Mouse (Mus musculus): ENCODE results near the gene Ddah1.

Gene Ddah1

DNA sequence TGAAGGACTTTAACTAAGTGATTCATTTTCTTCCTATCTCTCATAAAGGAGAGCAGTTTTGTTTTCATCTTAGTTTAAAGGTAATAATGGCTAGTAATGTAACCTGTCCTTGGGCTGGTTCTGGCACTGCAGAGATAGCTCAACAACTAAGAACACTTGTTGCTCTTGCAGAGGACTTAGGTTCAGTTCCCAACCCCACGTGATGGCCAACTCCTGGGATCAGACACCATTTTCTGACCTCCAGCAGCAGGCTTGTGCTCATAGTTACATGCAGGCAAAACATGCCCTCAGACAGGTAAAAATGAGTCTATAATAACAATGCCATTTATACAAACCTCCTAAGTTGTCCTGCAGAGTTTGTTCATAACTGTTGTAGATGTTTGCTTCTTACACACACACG, 5.9 kb downstream of the Ddah1 start:
- DNase-seq (ENCODE audit: low read depth, low spot score) = no peak

DNA sequence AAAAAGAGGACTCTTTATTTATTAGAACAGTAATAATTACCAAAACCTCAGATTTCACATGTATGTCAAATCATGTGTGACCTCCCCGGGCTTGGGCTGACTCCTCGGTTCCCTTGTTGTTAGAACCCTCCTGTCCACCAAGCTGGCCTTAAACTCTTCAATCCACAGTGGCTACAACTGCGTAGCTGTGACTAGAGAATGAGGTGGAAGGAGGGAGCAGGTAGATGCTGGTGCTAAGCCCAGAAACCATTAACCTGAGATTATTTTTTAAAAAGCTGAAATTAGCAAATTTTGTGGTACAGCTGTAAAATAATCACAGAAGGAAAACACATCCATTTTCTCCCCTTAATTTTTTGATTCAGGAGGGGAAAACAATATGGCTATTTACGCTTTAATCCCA, 10.0 kb downstream of the Ddah1 start:
- DNase-seq (ENCODE audit: low read depth, low spot score) = no peak

DNA sequence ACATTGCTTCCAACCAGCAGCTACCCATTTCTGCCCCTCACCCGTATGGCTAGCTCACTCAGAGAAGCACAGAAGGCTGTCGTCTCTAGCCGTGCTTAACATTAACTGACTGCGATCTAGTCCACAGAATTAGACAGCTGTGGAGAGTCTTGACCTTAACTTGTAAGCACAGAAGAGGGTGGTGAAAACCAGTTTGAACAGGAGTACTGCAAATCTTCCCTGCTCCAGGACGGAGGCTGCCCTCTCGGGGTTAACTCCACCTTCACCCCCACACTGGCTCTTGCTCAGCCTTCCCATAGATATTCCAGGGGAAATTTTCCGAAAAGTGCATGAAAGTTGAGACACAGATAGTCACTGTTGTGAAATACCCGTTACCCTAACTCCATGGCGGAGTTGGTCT, 14.9 kb downstream of the Ddah1 start:
- DNase-seq (ENCODE audit: low read depth, low spot score) = no peak

DNA sequence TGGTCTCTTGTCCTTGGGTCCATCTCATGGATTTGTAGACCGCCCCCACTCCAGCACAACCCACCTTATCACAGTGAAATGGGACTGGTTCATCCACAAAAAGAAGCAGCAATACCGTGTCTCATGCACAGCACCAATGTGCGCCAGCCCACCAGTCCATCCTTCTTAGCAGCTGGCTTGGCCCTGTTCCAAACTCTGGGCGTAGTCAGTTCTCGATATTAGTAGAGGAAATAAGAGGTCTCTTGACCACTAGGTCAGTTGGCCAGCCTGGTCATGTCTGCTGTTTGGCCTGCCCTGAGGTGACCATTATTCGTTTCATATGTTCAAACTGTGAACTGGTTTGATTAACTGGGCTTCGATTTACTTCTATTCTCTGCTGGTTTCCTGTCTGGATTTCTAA, 15.9 kb downstream of the Ddah1 start:
- no peak for DNase-seq (ENCODE audit: low read depth, low spot score)

DNA sequence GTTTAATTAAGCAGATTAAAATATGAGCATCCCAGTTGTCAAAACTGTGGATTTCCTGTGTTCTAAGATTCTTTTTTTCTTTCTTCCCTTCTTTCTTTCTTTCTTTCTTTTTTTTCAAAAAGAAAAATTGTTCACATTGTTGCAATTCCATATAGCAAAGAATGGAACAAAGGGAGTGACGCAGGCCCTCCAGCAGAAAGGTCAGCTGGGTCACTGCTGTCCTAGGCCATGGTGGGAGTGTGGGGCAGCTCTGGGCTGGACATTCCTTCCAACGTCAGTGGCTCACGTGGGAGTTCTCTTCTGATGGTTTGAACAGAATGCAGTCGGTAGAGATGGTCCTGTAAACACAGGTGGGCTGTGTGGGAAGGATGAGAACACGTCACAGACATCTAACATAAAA, 16.8 kb downstream of the Ddah1 start:
- DNase-seq (ENCODE audit: low read depth, low spot score) = no peak

DNA sequence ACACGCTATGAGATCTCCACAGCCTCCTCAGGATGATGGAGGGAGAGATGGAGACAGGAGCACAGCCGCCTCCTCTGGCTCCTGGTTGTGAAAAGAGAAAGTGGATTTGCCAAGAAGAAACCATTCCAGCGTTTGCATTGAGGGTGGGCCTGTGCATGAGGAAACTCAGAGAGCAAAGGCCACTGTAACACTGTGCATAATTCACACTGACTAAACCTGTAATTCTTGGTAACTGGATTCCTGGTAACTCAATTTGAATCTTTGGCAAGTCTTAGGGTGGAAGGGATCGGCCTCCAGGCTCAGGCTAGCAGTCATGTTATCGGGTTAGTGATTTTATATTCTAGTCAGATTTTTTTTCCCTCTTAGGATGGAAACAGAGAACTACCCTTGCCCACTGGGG, 17.4 kb downstream of the Ddah1 start:
- no peak for DNase-seq (ENCODE audit: low read depth, low spot score)

DNA sequence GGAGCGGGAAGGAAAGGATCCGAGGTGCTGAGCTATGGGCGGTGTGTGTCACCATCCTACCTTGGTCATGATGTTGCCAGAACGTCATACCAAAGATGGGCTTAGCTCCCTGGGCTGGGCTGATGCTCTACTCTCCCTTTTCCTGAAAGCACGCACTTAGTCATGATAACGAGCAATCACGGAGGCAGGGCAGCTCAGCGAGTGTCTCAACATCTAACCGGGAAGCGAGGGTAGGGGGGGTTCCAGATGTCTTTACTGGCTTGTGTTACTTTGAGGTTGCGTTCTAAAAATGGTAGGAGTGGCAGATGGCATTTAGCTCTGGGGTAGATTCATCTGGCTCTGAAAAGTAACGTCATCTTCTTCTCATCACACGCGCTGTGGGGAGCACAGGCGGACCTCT, 18.5 kb downstream of the Ddah1 start:
- no peak for DNase-seq (ENCODE audit: low read depth, low spot score)

DNA sequence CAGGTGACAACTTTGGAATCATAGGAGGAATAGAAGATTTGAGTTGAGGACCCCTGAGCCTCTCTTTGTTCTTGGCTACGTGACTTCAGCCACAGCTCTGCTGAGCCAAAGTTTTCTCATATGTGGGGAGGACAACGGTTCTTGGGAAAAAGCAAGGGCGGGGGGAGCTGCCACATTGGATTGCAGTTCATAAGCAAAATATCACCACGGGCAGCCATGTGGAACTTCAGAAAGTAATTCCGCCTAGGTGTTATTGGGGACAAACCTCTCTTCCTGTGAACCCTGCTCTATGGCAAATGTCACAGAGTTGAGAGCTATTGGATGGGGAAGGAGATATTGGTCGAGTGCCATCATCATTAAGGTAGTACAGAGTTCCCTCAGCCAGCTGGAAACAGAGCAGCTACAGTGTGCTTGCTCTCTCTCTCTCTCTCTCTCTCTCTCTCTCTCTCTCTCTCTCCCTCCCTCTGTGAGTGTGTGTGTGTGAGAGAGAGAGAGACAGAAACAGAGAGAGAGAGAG, 20.0 kb downstream of the Ddah1 start:
- no peak for DNase-seq (ENCODE audit: low read depth, low spot score)

DNA sequence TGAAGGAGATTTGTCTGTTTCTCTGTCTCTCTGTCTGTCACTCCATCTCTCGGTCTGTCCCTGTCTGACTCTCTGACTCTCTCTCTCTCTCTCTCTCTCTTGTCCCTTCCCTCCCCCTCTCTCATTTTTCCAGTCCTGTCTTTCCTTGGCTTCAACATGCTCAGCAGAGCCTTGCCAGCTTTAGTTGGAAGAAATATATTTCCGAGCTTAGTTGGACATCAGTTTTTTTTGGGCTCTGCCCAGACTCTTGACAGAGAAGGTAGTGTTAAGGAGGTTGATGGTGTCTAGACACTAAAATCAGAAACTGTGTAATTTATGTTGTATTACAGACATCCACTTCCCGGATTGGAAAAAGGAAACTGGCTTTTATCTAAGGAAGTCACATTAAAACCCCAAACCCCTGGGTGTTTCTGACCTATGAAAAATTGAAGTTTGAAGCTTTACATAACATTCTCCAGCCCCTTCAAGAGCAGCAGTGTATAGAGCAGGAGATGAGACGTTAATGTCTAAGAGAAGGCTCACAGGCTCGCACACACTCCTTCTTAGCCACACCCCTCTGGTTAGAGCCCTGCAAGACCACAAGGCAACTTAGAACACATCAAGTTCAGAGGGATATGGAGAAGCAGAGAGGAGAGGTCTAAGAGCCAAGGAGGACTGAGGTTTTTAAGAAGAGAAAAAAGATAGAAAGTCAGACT, 21.0 kb downstream of the Ddah1 start:
- DNase-seq (ENCODE audit: low read depth, low spot score) = no peak

DNA sequence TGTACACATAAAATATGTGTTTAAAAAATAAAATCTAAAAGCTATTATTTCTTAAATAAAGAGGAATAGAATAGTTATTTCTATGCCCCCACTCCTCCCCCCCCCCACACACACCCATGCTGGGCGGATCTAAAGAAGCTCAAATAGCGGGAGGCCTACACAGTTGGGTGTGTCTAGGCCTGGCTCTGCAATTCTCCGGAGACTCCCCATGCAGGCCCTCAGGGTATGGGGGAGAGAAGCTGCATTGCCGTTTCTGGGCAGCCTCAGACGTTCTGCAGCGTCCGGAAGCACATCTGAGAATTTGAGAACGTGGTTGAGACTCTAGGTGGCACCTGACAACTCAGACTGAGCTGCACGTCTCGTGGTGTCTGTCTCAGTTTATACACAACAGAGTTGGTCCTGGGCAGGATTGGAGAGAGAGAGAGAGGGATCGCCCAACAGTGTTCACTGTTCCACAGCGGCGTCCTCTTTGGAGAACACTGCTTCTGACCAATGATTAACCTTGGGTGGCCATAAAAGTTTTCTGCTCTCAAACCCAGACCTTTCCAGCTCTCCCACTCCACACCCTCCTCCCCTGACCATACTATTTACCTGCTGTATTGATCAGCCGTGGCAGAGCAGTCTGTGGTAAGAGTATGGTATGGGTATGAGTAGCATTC, 22.4 kb downstream of the Ddah1 start:
- DNase-seq (ENCODE audit: low read depth, low spot score) = no peak

DNA sequence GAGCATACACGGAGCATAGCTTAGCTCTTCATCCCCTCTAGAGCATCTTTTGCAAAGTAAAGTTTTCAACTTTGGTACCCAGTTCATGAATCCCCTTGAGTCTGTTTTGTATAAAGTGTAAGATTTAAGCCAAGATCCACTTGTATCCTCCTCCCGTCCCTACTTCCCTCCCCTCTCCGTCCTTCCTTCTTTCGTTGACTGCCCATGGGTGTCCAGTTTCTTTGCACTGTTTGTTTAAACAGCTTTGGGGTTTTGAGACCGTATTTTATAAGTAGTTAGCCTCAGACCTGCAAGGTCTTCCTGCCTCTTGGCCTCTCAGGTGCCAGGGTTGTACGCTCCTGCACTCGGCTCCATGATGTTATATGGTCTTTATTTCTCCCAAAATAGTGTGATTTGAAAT, 26.8 kb downstream of the Ddah1 start:
- DNase-seq (ENCODE audit: low read depth, low spot score) = no peak

DNA sequence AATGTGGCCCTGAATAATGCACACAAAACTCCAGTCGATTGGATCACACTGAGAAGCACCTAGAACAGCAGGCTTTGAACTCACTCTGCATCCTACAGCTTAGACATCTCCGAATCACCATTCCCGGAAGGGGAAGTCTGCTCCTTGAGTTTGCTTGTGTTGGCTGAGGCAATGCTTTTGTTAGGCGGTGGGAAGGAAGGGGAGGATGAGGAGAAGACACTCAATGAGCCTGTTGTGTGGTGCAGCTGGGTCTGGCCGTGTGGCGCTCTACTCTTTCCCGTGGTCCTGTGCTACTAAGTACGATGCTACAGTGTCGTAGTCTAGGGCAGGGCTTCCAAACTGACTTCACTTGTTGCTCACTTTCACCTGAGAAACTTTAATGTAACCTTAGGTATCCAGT, 28.8 kb downstream of the Ddah1 start:
- no peak for DNase-seq (ENCODE audit: low read depth, low spot score)

DNA sequence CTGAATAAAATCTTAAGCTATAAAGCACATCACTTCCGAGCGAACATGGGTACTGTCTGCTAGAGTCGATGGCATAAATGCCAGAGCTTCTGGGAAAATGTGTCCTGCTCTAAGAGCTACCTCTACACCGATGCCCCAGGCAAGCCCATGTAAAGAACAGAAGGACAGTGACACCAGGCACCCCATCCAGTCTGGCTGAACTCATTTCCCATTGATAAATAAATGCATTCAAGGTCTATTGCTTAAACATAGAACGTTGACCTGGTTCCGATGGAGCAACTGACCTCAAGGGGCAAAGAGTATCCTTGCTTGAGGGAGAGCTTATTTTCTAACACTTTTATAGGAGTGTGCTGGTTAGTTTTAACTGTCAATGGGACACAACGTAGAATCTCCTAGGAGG, 30.6 kb downstream of the Ddah1 start:
- no peak for DNase-seq (ENCODE audit: low read depth, low spot score)

DNA sequence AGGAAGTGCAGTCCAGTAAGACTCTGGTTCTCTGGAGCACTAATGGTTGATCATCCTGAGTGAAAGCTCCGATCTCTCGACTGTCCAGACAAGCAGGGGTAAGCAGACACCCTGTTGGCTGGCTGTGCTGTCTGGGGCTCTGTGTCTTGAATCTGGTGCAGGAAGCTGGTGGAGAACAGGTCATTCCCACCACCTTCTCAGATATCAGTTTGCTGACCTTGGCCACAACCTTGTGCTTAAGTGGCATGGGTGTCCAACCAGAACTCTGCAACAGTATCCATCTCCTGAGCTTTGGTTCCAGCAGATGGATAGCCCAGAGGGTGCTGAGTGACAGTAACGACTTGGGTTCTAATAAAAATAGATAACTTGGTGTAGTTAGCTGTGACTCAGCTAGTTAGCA, 31.8 kb downstream of the Ddah1 start:
- no peak for DNase-seq (ENCODE audit: low read depth, low spot score)

DNA sequence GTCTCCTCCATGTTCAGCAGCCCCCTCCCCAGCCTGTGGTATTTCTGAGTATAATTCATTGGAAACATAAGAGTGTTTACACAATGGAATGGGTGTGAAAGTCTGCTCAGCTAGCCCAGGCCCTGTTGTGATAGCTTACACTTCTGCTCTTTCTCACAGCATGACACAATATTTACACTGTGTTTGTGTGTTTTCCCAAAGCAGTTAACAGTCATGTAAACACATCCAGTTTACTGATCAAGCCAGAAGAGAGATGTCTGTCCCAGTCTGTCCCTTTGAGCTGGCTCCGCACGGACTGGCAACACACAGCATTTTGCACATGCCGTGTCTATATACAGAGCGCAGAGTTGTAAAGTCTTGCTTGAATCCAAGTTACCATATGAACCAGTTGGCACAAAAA, 32.2 kb downstream of the Ddah1 start:
- DNase-seq (ENCODE audit: low read depth, low spot score) = no peak

DNA sequence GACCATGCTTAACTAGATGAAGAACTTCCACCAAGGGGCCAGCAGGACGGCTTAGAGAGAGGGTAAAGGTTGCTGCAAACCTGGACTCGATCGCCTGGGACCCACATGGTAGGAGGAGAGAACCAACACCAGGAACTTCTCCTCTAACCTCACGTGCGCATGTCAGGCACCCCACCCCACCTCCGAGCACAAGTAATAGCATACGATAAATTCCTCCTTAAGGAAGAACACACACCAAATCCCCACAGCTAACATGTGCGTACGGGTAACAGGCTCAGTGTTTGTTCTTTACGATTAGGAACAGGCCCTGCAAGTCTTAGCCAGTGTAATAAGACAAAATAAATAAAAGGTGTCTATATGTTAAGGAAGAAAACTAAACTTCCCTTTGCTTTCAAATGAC, 35.9 kb downstream of the Ddah1 start:
- no peak for DNase-seq (ENCODE audit: low read depth, low spot score)

DNA sequence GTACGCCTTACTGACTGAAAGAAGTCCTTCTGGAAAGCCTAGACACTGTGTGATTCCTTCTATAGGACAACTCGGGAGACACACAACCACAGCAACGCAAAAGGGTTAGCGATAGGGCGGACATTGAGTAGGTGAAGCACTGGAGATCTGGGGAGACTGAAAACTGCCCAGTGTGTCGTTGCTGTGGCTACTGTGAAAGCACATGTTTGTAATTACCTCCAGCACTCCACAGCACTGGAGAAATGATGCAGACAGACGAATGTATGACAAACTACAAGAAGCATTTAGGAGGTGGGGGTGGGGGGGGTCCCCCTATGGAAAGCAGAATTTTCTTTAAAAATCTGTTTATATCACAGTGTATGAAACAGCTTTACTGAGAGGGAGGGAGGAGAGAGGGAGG, 37.4 kb downstream of the Ddah1 start:
- DNase-seq (ENCODE audit: low read depth, low spot score) = no peak

DNA sequence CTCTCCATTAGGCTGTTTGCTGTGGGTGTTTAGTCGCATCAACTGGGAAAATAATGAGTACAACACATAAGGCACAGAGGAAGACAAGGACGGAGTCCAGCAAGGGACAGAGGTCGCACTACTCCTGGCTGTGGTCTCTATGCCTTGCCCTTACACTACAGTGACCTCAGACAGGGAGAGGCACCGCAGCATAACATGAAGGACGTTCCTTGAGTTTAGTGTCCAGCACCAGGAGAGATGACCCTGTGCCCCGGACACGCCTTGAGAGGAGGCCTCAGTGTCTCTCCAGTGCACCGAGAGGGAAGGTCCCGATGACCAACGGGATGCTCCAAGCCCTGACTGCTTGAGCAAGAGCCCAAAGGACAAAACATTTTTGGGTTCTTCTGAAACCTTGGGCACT, 39.6 kb downstream of the Ddah1 start:
- DNase-seq (ENCODE audit: low read depth, low spot score) = no peak

DNA sequence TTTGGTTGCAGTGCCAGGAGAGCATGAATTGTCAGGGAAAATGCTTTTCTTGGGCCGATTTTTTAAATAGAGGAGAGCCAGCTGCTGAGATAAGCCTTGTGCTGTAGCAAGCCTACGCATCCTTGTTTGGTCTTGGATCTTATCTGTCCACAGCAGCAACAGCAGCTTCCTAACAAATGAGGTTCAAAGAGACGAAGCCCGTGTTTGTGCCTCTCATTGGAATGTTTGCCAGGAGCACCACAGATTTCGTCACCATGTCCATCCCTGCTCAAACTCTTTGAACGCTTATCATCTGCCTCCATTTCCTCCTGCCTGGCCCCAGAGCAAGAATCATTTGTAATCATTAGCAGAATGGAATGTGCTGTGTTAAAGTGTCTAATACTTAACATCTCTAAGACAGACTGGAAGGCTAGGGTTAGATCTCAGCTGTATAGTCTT, 40.3 kb downstream of the Ddah1 start:
- no peak for DNase-seq (ENCODE audit: low read depth, low spot score)

DNA sequence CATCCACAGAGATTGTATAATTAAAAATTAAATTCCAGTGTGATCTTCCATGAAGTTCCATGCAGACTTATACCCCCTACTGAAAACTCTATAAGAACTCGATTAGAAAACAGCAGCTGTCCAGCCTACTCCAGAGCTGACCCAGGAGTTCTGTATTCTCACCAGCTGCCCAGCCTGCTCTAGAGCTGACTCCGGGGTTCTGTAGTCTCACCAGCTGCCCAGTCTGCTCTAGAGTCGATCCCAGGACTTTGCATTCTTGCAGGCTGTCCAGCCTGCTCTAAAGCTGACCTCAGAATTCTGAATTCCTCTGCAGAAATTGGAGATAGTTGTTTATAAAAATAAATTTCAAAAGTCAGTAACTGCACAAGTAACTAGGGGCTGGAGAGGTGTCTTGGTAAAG, 40.9 kb downstream of the Ddah1 start:
- no peak for DNase-seq (ENCODE audit: low read depth, low spot score)

DNA sequence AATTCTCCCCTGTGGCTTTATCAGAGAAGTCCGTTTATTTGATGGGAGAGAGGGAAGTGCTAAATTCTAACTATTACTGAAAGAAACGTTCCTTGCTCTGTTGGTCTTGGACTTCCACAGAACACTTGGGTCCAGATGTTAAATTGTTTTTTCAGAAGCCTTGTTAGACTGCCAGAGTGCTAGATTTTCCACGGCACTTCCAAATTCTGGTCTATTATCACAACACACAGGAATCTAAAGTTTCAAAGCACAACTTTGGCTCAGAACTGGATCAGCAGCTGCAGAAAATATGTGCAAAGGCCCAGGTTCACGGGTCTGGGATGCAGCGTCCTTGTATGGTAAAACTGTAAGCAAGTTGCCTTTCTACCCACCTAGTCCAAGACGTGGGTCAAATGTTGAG, 43.6 kb downstream of the Ddah1 start:
- no peak for DNase-seq (ENCODE audit: low read depth, low spot score)

DNA sequence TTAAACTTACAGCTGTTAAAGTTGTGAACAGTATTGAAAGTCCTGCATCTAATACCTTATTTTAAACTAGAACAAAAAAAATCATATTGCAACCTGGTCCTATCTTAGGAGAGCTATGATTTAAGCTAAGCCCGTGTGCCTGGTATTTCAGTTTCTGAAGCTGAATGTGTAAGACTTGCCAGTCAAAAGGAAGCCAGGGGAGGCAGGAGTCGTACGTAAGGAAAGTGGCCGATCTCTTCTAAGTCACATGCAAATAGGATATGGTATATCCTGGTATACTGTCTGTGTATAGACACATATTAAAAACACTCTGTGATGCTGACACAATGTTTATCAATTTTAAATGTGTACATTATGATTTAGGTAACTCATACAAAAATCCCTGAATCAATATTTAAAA, 47.4 kb downstream of the Ddah1 start:
- no peak for DNase-seq (ENCODE audit: low read depth, low spot score)

DNA sequence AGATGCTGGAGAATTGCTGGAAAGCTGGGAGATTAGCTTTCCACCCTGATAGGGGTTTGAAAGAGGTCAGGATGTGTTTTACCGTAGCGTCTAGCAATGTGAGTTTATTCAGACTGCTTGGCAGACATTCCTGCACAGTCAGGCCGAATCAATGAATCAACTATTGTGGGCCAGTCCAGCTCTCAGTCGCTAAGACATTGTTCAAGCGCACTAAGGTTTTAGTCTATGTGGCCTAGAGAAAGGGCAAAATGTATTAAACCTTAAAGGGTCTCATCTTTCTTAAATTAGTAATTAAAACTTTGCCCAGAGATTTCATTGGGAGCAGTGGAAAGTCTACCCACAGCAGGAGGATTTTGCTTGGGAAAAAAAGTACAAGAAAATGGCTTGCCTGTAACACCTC, 48.0 kb downstream of the Ddah1 start:
- no peak for DNase-seq (ENCODE audit: low read depth, low spot score)

DNA sequence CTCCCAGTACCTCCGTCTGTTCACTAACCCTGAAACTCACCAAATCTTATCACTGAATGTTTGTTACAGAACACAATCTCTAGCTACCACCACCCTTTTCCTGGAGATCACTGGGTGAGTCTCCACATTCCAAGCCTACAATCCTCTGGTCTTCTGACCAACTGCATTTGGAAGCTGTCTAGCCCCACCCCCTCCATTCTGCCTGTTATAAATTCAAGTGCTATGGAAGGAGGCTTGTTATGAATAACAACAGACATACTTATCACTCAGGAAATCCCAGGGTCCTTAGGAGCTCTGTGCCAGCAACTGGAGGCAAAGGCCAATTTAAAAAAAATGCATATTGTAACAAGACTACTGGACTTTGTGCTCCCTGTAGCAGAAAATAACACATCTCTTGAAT, 58.3 kb downstream of the Ddah1 start:
- DNase-seq (ENCODE audit: low read depth, low spot score) = no peak

Measured in WW6 (cell line).